Mouse (Mus musculus) T-helper 1 cell (primary cell): ENCODE measurements around the gene Tuba1b.

ENCODE experiments used
- in situ Hi-C: fragments of 300-600 bp; cut with MboI, MseI; formaldehyde crosslinking; loops from one replicate; pipeline ENCODE4 v1.15.1; 2025; ENCODE audit warnings: high pct_unique_total_duplicates

Gene Tuba1b

GRCm38 (mm10) chr15:98927566-98927965, 6.8 kb downstream of the Tuba1b start:
- in situ Hi-C loops, result no loop called here

GRCm38 (mm10) chr15:98924682-98925081, 9.7 kb downstream of the Tuba1b start:
- in situ Hi-C loops, result no loop called here

GRCm38 (mm10) chr15:98923031-98923537, 11.3 kb downstream of the Tuba1b start:
- in situ Hi-C loops, result no loop called here

GRCm38 (mm10) chr15:98922581-98922980, 11.8 kb downstream of the Tuba1b start:
- in situ Hi-C loops, result no loop called here

GRCm38 (mm10) chr15:98921510-98921909, 12.9 kb downstream of the Tuba1b start:
- in situ Hi-C loops, result no loop called here

GRCm38 (mm10) chr15:98918499-98918895, 15.9 kb downstream of the Tuba1b start:
- in situ Hi-C loops, result loop anchor here (5.0 kb wide), 1 partner anchor 86 kb away; the partner anchor contains the start of gene Prkag1

- in situ Hi-C loops, result loop anchor here (5.0 kb wide), 1 partner anchor 86 kb away; the partner anchor contains the start of gene Prkag1
Measured at GRCm38 (mm10) chr15:98917538-98918498, 16.5 kb downstream of the Tuba1b start, which contains the start of gene Lmbr1l. TSS of gene Lmbr1l (minus strand) at chr15:98918231.

- in situ Hi-C loops, result loop anchor here (5.0 kb wide), 1 partner anchor 85 kb away; the partner anchor contains the start of gene Prkag1
Measured at GRCm38 (mm10) chr15:98917091-98917490, 17.3 kb downstream of the Tuba1b start.

GRCm38 (mm10) chr15:98916016-98916415, 18.3 kb downstream of the Tuba1b start:
- in situ Hi-C loops, result loop anchor here (5.0 kb wide), 1 partner anchor 84 kb away; the partner anchor contains the start of gene Prkag1

- in situ Hi-C loops, result loop anchor here (5.0 kb wide), 1 partner anchor 83 kb away; the partner anchor contains the start of gene Prkag1
Measured at GRCm38 (mm10) chr15:98914903-98915302, 19.5 kb downstream of the Tuba1b start.

- in situ Hi-C loops, result loop anchor here (5.0 kb wide), 1 partner anchor 98 kb away; no protein-coding TSS in a partner anchor
Measured at GRCm38 (mm10) chr15:98904692-98905091, 29.7 kb downstream of the Tuba1b start.

- in situ Hi-C loops, result loop anchor here (5.0 kb wide), 1 partner anchor 100 kb away; no protein-coding TSS in a partner anchor
Measured at GRCm38 (mm10) chr15:98902600-98902999, 31.8 kb downstream of the Tuba1b start.

GRCm38 (mm10) chr15:98901530-98901929, 32.8 kb downstream of the Tuba1b start:
- in situ Hi-C loops, result loop anchor here (5.0 kb wide), 1 partner anchor 101 kb away; no protein-coding TSS in a partner anchor

GRCm38 (mm10) chr15:98897928-98898800, 36.2 kb downstream of the Tuba1b start, which contains the start of gene Dhh:
TSS of gene Dhh (minus strand) at chr15:98898540.
- in situ Hi-C loops, result no loop called here

GRCm38 (mm10) chr15:98897495-98897894, 36.9 kb downstream of the Tuba1b start:
- in situ Hi-C loops, result no loop called here

- in situ Hi-C loops, result no loop called here
Measured at GRCm38 (mm10) chr15:98895635-98896589, 38.5 kb downstream of the Tuba1b start.

- in situ Hi-C loops, result no loop called here
Measured at GRCm38 (mm10) chr15:98894746-98895634, 39.4 kb downstream of the Tuba1b start.

- in situ Hi-C loops, result no loop called here
Measured at GRCm38 (mm10) chr15:98893940-98894745, 40.2 kb downstream of the Tuba1b start, which contains the start of gene Rhebl1. TSS of gene Rhebl1 (minus strand) at chr15:98894540.
